Mouse (Mus musculus): ENCODE results near the gene Opalin. TPM values are rescaled to one million over a fixed set of nuclear protein-coding genes. Genes with fewer than 3 reads are reported as not detected.

Opalin gene
- polyA plus RNA-seq, 1 experiment from 2014 or later: not detected

DNA sequence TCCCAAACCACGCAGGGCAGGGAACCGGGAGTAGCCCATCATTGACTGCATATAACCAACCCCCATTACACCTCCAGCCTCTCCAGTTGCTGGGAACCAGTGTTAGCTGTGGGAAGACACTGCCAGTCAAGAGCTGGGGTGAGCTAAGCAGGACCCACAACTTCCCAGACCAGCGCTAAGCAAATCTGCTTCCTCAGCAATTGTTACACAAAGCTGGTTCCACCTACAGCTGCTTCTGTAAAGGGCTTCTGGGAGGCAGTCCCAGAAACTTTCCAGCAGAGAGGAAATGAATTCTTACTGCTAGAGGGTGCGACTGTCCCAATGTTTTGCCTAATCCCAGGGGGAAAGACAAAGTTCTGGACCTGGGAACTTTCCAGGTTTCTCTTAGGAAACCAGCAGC is 22.2 kb downstream of the Opalin start:
- Histone ChIP-seq H3K9ac (no peak overlapping the region), H3K9me3 (no peaks in the 10 kb centered on the region), H3K27ac (no peak overlapping the region), H3K4me1 (replicated peaks) (peaks cover 3% of the 10 kb centered on the region; the same call in 1 of the 2 replicates), H3K4me2 (replicated peaks) (no peak overlapping the region), H3K27me3 (replicated peaks) (no peaks in the 10 kb centered on the region), H3K4me3 (replicated peaks) (no peak overlapping the region), H3K36me3 (no peaks in the 10 kb centered on the region)
- no peak for ATAC-seq
- 61% methylated on average over 4 of the region's 4 CpGs for WGBS

DNA sequence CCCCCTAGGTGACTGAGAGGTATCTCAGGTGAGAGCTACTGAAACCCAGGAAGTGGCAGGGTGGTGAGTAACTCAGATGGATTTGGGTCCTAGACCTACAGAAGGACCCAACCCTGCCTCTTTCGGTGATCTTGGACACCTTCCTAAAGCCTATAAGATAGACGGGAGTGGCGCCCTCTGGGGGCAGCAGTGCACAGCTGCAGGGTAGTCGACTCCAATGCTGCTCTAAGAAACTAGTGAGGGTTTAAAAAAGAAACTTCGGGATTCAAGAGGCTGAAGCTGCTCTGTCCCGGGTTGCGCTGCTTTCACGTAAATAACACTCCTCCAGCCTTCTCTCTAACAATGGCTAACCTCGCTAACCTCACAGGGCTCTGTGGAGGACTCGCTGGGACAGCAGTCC is 23.4 kb downstream of the Opalin start:
- WGBS: 32% methylated on average over 10 of the region's 10 CpGs
- no peaks in the 10 kb centered on the region for H3K36me3 ChIP-seq
- H3K4me2 ChIP-seq (replicated peaks): no peak overlapping the region
- H3K4me1 ChIP-seq (replicated peaks): peaks cover 3% of the 10 kb centered on the region; the same call in 1 of the 2 replicates
- H3K27ac ChIP-seq: no peak overlapping the region
- H3K4me3 ChIP-seq (replicated peaks): no peak overlapping the region
- no peaks in the 10 kb centered on the region for H3K9me3 ChIP-seq
- no peaks in the 10 kb centered on the region for H3K27me3 ChIP-seq (replicated peaks)
- no peak for ATAC-seq
- H3K9ac ChIP-seq: no peak overlapping the region

- no peak overlapping the region for H3K27ac ChIP-seq
- no peaks in the 10 kb centered on the region for H3K27me3 ChIP-seq (replicated peaks)
- H3K4me3 ChIP-seq (replicated peaks): no peak overlapping the region
- WGBS: 50% methylated on average over 5 of the region's 5 CpGs
- peak; percentile 76 for ATAC-seq
- H3K4me1 ChIP-seq (replicated peaks): peaks cover 3% of the 10 kb centered on the region; the same call in 1 of the 2 replicates
- H3K4me2 ChIP-seq (replicated peaks): no peak overlapping the region
- H3K36me3 ChIP-seq: no peaks in the 10 kb centered on the region
- H3K9ac ChIP-seq: no peak overlapping the region
- H3K9me3 ChIP-seq: no peaks in the 10 kb centered on the region
These were observed 24.7 kb downstream of the Opalin start for GRCm38 (mm10) chr19:41052247-41052646.

DNA sequence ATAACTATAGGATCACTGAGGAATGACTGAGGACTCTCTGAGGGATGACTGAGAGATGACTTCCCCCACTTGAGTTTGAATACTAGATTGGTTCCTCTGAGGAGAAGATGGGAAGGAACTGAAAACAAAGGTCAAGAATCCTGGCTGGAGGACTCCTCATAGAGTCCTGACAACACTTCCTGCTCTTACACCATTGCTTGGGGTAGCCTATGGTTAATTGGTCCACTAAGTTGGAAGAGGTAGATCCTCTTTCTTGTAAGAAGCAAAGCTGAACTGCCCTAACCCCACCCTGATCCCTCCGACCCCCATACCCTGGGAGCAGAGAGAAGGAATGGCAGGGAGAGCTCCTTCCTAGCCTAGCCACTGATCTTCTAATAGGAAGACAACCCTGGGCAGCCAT is 25.2 kb downstream of the Opalin start:
- Histone ChIP-seq H3K9ac (no peak overlapping the region), H3K4me3 (replicated peaks) (no peak overlapping the region), H3K9me3 (no peaks in the 10 kb centered on the region), H3K27ac (no peak overlapping the region), H3K36me3 (no peaks in the 10 kb centered on the region), H3K4me1 (replicated peaks) (peaks cover 3% of the 10 kb centered on the region; the same call in 1 of the 2 replicates), H3K4me2 (replicated peaks) (no peak overlapping the region), H3K27me3 (replicated peaks) (no peaks in the 10 kb centered on the region)
- 74% methylated on average over 1 of the region's 1 CpGs for WGBS
- ATAC-seq: peak; percentile 17; the same call in 1 of the 2 replicates

DNA sequence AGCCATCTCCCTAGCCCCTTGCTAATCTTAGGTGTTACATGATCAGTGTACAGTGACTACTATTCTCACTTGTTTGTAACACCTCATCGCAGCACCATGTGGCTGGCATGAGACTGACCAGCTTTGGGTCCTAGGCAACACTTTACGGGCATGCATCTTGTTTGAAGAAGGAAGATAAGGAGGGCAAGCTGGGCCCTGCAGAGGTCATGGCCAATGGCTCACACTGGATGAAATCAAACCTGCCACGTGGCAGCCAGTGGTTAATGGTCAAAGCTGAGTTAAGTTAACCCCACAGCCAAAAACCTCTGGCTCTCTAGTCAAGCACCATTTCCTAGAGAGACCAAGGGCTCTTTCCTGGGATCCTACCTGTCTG is 28.7 kb downstream of the Opalin start:
- no peaks in the 10 kb centered on the region for H3K27me3 ChIP-seq (replicated peaks)
- ATAC-seq: no peak
- no peak overlapping the region for H3K9ac ChIP-seq
- no peak overlapping the region for H3K27ac ChIP-seq
- no peak overlapping the region for H3K4me2 ChIP-seq (replicated peaks)
- 68% methylated on average over 3 of the region's 3 CpGs for WGBS
- H3K9me3 ChIP-seq: no peaks in the 10 kb centered on the region
- no peaks in the 10 kb centered on the region for H3K36me3 ChIP-seq
- no peak overlapping the region for H3K4me3 ChIP-seq (replicated peaks)
- H3K4me1 ChIP-seq (replicated peaks): peaks cover 3% of the 10 kb centered on the region; the same call in 1 of the 2 replicates

DNA sequence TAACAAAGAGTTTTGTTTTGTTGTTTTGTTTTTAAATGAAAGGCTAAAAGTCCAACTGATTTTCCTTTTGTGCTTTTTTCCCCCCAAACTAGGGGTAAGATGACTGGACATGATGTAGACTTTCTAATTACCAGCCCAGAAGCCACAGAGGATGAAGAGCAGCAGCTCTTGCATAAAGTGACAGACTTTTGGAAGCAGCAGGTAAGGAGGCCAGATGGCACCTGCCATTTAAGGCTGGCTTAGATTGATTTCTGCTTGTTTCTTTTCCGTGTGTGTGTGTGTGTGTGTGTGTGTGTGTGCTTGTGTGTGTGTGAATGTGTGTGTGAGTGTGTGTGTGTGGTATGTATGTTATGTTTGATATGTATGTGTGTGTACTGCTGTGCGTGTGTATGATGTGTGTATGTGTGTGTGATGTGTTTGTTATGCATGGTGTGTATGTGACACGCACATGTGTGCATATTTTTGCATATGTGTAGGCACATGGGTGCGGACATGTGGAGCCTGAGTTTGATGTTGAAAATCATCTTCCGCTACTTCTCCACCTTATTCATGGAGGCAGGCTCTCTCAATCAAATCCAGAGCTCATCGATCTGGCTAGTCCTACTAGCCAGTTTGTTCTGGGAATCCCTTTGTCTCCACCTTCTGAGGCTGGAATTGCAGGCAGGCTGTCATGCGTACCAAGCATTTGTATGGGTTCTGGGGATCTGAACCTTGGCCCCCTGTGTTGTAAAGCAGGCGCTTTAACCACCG is 29.3 kb downstream of the Opalin start:
- no peaks in the 10 kb centered on the region for H3K9me3 ChIP-seq
- H3K4me2 ChIP-seq (replicated peaks): no peak overlapping the region
- peaks cover under 1% of the 10 kb centered on the region; the same call in 1 of the 2 replicates for H3K4me1 ChIP-seq (replicated peaks)
- no peaks in the 10 kb centered on the region for H3K27me3 ChIP-seq (replicated peaks)
- H3K4me3 ChIP-seq (replicated peaks): no peak overlapping the region
- H3K36me3 ChIP-seq: no peaks in the 10 kb centered on the region
- no peak overlapping the region for H3K27ac ChIP-seq
- ATAC-seq: no peak
- WGBS: 79% methylated on average over 9 of the region's 9 CpGs
- no peak overlapping the region for H3K9ac ChIP-seq

- 38% methylated on average over 10 of the region's 10 CpGs for WGBS
- no peak overlapping the region for H3K27ac ChIP-seq
- no peak for ATAC-seq
- H3K4me1 ChIP-seq (replicated peaks): no peaks in the 10 kb centered on the region
- no peak overlapping the region for H3K9ac ChIP-seq
- no peaks in the 10 kb centered on the region for H3K27me3 ChIP-seq (replicated peaks)
- H3K36me3 ChIP-seq: no peaks in the 10 kb centered on the region
- H3K4me2 ChIP-seq (replicated peaks): no peak overlapping the region
- no peaks in the 10 kb centered on the region for H3K9me3 ChIP-seq
- no peak overlapping the region for H3K4me3 ChIP-seq (replicated peaks)
These were observed 31.7 kb downstream of the Opalin start for GRCm38 (mm10) chr19:41045091-41045770.

- Histone ChIP-seq H3K27me3 (replicated peaks) (no peaks in the 10 kb centered on the region), H3K4me3 (replicated peaks) (no peak overlapping the region)
These were observed 37.8 kb downstream of the Opalin start for GRCm38 (mm10) chr19:41039110-41039509.

DNA sequence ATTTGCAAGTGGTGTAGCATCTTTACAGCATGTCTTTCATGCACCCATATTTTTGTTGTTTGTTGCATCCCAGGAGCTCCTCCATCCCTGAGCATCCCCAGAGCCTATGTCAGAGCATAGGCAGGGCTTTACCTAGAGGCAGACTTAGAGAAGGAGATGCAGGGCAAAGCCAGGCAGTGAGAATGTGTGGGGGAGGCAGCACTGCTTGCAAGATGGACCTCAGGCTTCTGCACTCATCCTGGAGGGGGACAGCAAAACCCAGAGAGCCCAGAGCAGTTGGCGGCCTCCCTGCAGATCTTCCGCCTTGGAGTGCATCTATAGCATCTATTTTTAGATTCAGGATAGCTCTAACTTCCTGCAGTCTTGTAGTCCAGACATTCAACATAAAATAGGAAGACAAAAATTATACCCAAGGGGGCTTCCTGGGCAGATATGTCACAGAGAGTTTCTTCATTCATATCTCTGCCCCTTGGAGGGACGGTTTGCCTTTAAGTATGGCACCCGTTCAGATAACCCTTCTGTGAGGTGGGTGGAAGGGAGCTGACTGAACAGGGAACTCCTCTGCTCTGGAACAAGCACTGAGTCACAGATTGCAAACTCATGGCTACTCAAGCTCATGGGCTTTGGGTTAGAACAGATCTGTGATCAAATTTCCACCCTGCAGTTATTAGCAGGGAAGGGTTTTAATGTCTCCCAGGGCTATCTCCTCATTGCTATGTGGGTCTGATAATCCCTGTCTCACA is 40.9 kb downstream of the Opalin start:
- Histone ChIP-seq H3K4me3 (replicated peaks) (no peak overlapping the region), H3K9me3 (no peaks in the 10 kb centered on the region), H3K36me3 (no peaks in the 10 kb centered on the region), H3K4me2 (replicated peaks) (no peak overlapping the region), H3K27me3 (replicated peaks) (no peaks in the 10 kb centered on the region), H3K9ac (no peak overlapping the region), H3K4me1 (replicated peaks) (no peaks in the 10 kb centered on the region), H3K27ac (no peak overlapping the region)
- 64% methylated on average over 4 of the region's 4 CpGs for WGBS
- ATAC-seq: no peak

More at GRCm38 (mm10) chr19:41039110-41039509, 37.8 kb downstream of the Opalin start:
- Histone ChIP-seq H3K27ac (no peak overlapping the region), H3K4me2 (replicated peaks) (no peak overlapping the region), H3K9me3 (no peaks in the 10 kb centered on the region), H3K36me3 (no peaks in the 10 kb centered on the region), H3K4me1 (replicated peaks) (no peaks in the 10 kb centered on the region), H3K9ac (no peak overlapping the region)
- 65% methylated on average over 7 of the region's 7 CpGs for WGBS
- no peak for ATAC-seq

DNA sequence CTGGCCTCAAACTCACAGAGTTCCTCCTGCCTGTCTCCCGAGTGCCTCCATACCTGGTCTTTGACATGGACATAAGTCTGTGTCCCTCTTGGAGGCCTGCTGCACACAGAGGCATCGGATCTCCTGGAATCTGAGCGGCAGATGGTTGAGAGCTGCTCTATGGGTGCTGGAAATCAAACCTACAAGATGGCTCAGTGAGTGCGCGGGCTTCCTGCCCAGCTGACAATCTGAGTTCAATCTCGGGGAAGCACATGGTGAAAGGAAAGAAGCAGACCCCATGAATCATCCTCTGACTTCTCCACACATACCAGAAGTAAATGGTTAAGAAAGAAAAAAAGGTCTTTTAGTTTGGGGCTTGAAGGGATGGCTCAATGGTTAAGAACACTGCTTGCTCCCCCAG is 45.0 kb downstream of the Opalin start:
- Histone ChIP-seq H3K9ac (no peak overlapping the region), H3K4me1 (replicated peaks) (no peaks in the 10 kb centered on the region), H3K4me3 (replicated peaks) (no peak overlapping the region), H3K27ac (no peak overlapping the region), H3K4me2 (replicated peaks) (no peak overlapping the region), H3K27me3 (replicated peaks) (no peaks in the 10 kb centered on the region), H3K36me3 (no peaks in the 10 kb centered on the region), H3K9me3 (no peaks in the 10 kb centered on the region)
- 82% methylated on average over 6 of the region's 6 CpGs for WGBS
- ATAC-seq: no peak

DNA sequence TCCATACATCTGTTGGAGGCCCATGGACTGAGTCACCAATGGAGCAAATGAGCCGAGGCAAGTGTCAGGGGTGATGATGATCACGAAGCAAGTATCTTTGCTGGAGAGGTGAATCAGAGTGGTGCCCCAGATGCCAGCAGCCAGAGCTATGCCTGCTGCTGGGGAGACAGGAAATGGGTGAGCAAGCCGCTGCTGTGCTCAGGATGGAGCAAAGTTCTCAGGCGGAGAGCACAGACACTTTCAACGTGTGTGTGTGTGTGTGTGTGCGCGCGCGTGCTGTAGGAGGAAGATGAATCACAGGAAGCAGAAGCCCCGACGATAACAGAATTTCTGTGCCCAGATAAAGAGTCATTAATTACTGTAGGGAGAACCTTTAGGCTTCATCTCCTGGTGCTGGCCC is 45.9 kb downstream of the Opalin start:
- Histone ChIP-seq H3K4me3 (replicated peaks) (no peak overlapping the region), H3K4me1 (replicated peaks) (no peaks in the 10 kb centered on the region)
- no peak for ATAC-seq

GRCm38 (mm10) chr19:41030161-41030560 is 46.8 kb downstream of the Opalin start:
- H3K27ac ChIP-seq: no peak overlapping the region
- WGBS: 74% methylated on average over 6 of the region's 6 CpGs
- H3K4me1 ChIP-seq (replicated peaks): no peaks in the 10 kb centered on the region
- no peak for ATAC-seq
- H3K36me3 ChIP-seq: no peaks in the 10 kb centered on the region
- H3K4me3 ChIP-seq (replicated peaks): no peak overlapping the region
- no peaks in the 10 kb centered on the region for H3K9me3 ChIP-seq
- no peak overlapping the region for H3K4me2 ChIP-seq (replicated peaks)
- no peak overlapping the region for H3K9ac ChIP-seq
- no peaks in the 10 kb centered on the region for H3K27me3 ChIP-seq (replicated peaks)

More for the DNA sequence above, 45.9 kb downstream of the Opalin start:
- Histone ChIP-seq H3K27me3 (replicated peaks) (no peaks in the 10 kb centered on the region), H3K36me3 (no peaks in the 10 kb centered on the region), H3K27ac (no peak overlapping the region), H3K9ac (no peak overlapping the region), H3K4me2 (replicated peaks) (no peak overlapping the region), H3K9me3 (no peaks in the 10 kb centered on the region)
- 53% methylated on average over 11 of the region's 11 CpGs for WGBS

Measured in intestine, embryonic 15.5 days (tissue).